Mouse (Mus musculus): Measurements from ENCODE around the gene Chsy1.

DNA sequence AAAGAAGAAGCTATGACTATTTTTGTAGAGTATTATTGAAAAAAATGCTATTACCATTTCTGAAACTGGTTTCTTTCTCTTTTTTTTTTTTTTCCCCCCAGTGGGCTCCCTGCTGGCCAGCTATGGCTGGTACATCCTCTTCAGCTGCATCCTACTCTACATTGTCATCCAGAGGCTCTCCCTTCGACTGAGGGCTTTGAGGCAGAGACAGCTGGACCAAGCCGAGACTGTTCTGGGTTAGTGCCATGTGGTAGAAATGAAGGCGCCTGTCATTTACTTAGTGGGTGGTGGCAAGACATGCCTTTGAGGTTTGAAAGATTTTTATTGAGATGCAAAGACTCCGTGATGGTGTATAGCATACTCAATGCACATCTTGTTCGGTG is 29.1 kb upstream of the Chsy1 start:
- TF ChIP-seq POLR2A (IDR thresholded peaks at IDR 0.05; ENCODE audit: extremely low read depth, insufficient read depth, low read length) (no peak), CTCF (IDR thresholded peaks at IDR 0.05; ENCODE audit: extremely low read depth, insufficient read depth, low read length) (no peak)
